Mouse (Mus musculus): ENCODE data around the gene Pgbd5. TPM values are rescaled to one million over a fixed set of nuclear protein-coding genes. Genes with fewer than 3 reads are reported as not detected.

Pgbd5 gene
- polyA plus RNA-seq, 1 experiment: not detected

DNA sequence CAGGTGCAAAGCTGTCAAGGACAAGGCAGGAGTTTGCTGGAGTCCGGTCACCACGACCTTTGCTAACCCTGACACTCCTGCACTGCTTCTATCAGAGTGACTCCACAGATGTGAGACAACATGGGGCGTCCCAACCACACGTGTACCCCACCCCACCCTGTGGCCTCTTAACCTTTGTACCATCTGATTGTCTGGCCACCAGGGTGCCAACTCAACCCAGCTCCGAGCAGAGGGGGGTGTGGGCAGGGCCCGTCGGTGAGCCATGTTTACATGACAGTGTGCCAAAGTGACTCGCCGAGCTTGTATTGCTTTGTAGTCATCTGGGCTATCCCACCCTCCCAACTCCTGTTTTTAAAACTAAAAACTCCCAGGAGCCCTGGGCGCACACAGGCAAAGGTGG, 94.4 kb downstream of the Pgbd5 start:
- Histone ChIP-seq H3K4me3 (replicated peaks; ENCODE audit: control insufficient read depth, low read depth, low read length) (no peak overlapping the region), H3K27ac (ENCODE audit: control insufficient read depth, insufficient read depth, low read depth, low read length, poor library complexity) (no peak overlapping the region), H3K4me1 (ENCODE audit: control insufficient read depth, insufficient read depth, low read length) (no peaks in the 10 kb centered on the region)
- 79% methylated on average over 10 of the region's 10 CpGs for WGBS
- no peak for TF ChIP-seq CTCF (IDR thresholded peaks at IDR 0.05; ENCODE audit: control insufficient read depth, insufficient read depth, low read length)
- no peak for TF ChIP-seq POLR2A (IDR thresholded peaks at IDR 0.05; ENCODE audit: borderline replicate concordance, control insufficient read depth, low read depth, low read length)

DNA sequence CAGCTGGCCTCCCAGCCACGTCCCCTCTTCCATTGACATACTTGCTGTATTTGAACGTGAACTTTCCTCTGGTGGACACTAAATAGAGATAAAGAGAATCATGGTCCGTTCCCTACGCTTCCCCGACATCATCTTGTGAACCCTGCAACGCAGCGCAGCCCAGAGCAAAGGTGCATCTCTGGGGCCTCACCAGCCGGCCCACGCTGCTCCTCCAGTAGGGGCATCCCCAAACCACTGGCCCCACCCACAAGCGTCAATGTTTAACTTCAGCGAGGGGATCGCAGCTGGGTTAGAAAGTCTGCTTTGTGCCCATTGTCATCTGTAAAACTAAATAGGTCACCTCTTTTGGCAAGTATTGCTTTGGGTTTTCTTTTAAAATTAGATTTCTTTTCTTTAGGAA, 95.5 kb downstream of the Pgbd5 start:
- Histone ChIP-seq H3K27ac (ENCODE audit: control insufficient read depth, insufficient read depth, low read depth, low read length, poor library complexity) (no peak overlapping the region), H3K4me1 (ENCODE audit: control insufficient read depth, insufficient read depth, low read length) (no peaks in the 10 kb centered on the region), H3K4me3 (replicated peaks; ENCODE audit: control insufficient read depth, low read depth, low read length) (no peak overlapping the region)
- 82% methylated on average over 12 of the region's 12 CpGs for WGBS
- TF ChIP-seq POLR2A (IDR thresholded peaks at IDR 0.05; ENCODE audit: borderline replicate concordance, control insufficient read depth, low read depth, low read length) (no peak), CTCF (IDR thresholded peaks at IDR 0.05; ENCODE audit: control insufficient read depth, insufficient read depth, low read length) (no peak)

DNA sequence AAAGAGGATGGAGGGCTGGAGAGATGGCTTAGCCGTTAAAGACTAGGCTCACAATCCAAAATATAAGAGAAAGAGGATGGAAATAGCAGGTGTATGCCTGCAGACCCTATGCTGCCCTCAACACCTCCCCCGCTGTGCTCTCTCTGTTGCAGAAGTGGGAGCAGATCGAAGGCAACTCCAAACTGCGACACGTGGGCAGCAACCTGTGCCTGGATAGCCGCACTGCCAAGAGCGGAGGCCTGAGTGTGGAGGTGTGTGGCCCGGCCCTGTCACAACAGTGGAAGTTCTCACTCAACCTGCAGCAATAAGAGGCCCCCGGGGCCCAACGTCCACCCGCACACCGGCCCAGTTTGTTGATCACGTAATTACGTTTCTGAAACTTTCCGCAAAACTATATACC, 96.3 kb downstream of the Pgbd5 start:
- Histone ChIP-seq H3K27ac (ENCODE audit: control insufficient read depth, insufficient read depth, low read depth, low read length, poor library complexity) (no peak overlapping the region), H3K4me3 (replicated peaks; ENCODE audit: control insufficient read depth, low read depth, low read length) (no peak overlapping the region), H3K4me1 (ENCODE audit: control insufficient read depth, insufficient read depth, low read length) (no peaks in the 10 kb centered on the region)
- no peak for TF ChIP-seq POLR2A (IDR thresholded peaks at IDR 0.05; ENCODE audit: borderline replicate concordance, control insufficient read depth, low read depth, low read length)
- no peak for TF ChIP-seq CTCF (IDR thresholded peaks at IDR 0.05; ENCODE audit: control insufficient read depth, insufficient read depth, low read length)
- 87% methylated on average over 15 of the region's 15 CpGs for WGBS

DNA sequence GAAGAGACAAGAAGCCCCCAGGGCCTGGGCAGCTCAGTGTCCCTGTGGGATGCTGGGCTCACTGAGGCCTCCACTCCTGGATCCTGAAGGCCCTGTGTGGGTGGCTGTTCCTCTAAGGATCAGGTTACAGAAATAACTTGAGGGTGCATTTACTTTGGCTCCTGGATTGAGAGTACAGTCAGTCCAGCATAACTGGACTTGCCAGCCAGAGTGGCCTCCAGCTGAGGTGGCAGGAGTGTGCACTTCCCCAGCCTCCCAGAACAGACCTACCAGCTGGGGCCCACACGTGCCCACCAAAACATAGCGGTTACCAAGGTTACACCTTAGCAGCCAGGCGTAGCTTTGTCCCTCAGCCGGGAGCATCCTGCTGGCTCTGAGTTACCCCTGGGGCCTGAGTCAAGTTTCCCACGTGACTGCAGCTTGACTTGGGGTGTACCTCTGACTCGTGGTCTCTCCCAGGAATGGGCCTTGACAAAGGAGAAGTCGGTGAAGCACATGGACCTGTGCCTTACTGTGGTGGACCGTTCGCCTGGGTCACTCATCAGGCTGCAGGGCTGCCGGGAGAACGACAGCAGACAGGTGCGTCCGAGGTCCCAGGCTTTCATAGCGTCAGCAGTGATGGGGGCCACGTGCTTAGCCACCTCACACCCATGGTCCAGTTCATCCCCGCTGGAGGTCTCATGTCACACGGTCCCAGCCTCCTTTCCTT, 98.9 kb downstream of the Pgbd5 start:
- Histone ChIP-seq H3K27ac (ENCODE audit: control insufficient read depth, insufficient read depth, low read depth, low read length, poor library complexity) (no peak overlapping the region), H3K4me3 (replicated peaks; ENCODE audit: control insufficient read depth, low read depth, low read length) (no peak overlapping the region), H3K4me1 (ENCODE audit: control insufficient read depth, insufficient read depth, low read length) (no peaks in the 10 kb centered on the region)
- TF ChIP-seq CTCF (IDR thresholded peaks at IDR 0.05; ENCODE audit: control insufficient read depth, insufficient read depth, low read length) (no peak), POLR2A (IDR thresholded peaks at IDR 0.05; ENCODE audit: borderline replicate concordance, control insufficient read depth, low read depth, low read length) (no peak)
- WGBS: 79% methylated on average over 17 of the region's 17 CpGs

DNA sequence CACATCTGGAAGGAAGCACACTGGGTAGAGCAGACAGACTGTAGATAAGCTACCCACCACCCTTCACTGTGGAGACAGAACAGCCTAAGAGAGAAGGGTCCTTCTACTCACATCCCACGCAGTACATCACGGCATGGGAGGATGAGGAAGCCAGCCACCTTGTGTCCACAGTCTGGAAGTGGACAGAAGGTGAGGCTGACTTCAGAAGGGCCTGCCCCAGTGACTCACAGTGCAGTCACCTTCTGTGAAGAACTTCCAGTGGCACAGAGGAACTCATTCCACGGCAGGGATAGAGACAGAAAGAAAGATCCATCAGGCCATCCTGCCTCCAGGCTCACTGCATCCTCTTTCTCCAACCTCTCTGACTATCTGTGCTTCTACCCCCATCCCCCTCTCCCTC, 99.7 kb downstream of the Pgbd5 start:
- Histone ChIP-seq H3K27ac (ENCODE audit: control insufficient read depth, insufficient read depth, low read depth, low read length, poor library complexity) (no peak overlapping the region), H3K4me3 (replicated peaks; ENCODE audit: control insufficient read depth, low read depth, low read length) (no peak overlapping the region), H3K4me1 (ENCODE audit: control insufficient read depth, insufficient read depth, low read length) (no peaks in the 10 kb centered on the region)
- no peak for TF ChIP-seq POLR2A (IDR thresholded peaks at IDR 0.05; ENCODE audit: borderline replicate concordance, control insufficient read depth, low read depth, low read length)
- TF ChIP-seq CTCF (IDR thresholded peaks at IDR 0.05; ENCODE audit: control insufficient read depth, insufficient read depth, low read length): no peak
- 81% methylated on average over 3 of the region's 3 CpGs for WGBS

DNA sequence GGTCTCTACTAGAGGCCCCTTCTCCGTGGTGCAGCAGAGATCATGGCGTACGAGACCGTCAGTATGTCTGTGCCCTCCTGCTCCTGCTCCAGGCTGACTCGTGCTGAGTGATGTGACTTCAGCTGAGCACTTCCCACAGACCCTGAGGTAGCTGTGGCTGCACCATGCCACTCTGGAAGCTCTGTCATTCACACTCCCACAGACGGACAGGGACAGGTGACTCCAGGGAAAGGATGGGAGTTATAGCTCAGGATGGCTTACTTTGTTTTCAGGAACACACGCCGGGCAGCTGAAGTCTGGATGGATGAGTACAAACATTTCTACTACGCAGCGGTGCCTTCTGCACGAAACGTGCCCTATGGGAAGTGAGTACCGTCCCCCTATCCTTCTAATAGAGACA, 103.2 kb downstream of the Pgbd5 start:
- TF ChIP-seq POLR2A (IDR thresholded peaks at IDR 0.05; ENCODE audit: borderline replicate concordance, control insufficient read depth, low read depth, low read length): no peak
- Histone ChIP-seq H3K27ac (ENCODE audit: control insufficient read depth, insufficient read depth, low read depth, low read length, poor library complexity) (no peak overlapping the region), H3K4me3 (replicated peaks; ENCODE audit: control insufficient read depth, low read depth, low read length) (no peak overlapping the region), H3K4me1 (ENCODE audit: control insufficient read depth, insufficient read depth, low read length) (no peaks in the 10 kb centered on the region)
- 91% methylated on average over 13 of the region's 13 CpGs for WGBS

DNA sequence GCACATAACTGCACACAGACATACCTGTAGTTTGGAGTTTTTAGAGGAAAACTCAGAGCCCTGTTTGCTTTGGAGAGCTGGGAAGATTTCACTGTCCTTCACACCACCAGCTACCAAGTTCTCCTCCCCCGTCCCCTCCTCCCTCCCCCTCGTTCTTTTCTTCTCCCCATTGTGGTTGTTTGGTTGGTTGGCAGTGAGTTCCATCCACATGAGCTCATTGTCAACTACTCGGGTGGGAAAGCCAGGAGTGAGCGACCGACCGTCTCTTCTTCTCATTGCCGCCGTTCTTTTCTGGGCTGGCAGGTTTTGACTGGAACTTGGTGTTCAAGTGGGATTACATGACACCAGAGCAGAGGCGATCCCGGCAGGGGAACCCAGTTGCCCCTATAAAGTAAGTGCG, 107.8 kb downstream of the Pgbd5 start:
- TF ChIP-seq POLR2A (IDR thresholded peaks at IDR 0.05; ENCODE audit: borderline replicate concordance, control insufficient read depth, low read depth, low read length) (no peak), CTCF (IDR thresholded peaks at IDR 0.05; ENCODE audit: control insufficient read depth, insufficient read depth, low read length) (no peak)
- Histone ChIP-seq H3K4me3 (replicated peaks; ENCODE audit: control insufficient read depth, low read depth, low read length) (no peak overlapping the region), H3K4me1 (ENCODE audit: control insufficient read depth, insufficient read depth, low read length) (no peaks in the 10 kb centered on the region), H3K27ac (ENCODE audit: control insufficient read depth, insufficient read depth, low read depth, low read length, poor library complexity) (no peak overlapping the region)
- WGBS: 89% methylated on average over 11 of the region's 11 CpGs

DNA sequence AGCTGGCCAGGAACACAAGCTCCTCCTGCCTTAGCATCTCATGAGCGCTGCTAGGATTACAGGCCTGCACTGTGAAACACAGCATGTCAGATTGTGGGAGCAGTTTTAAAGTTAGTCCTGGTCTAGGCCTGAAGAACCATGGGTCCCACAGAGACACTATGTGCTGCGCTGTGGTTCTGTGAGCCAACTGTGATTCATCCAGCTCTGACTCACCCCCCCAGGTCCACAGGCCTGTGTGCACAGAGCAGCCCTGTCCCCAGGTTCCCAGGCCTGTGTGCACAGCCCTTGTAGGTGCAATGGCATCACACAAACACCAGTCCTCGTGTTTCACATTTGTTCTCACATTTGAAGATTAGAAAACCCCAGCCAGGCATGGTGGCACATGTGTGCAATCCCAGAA, 108.4 kb downstream of the Pgbd5 start:
- no peak overlapping the region for H3K27ac ChIP-seq (ENCODE audit: control insufficient read depth, insufficient read depth, low read depth, low read length, poor library complexity)
- H3K4me3 ChIP-seq (replicated peaks; ENCODE audit: control insufficient read depth, low read depth, low read length): no peak overlapping the region
- WGBS: 78% methylated on average over 3 of the region's 3 CpGs
- H3K4me1 ChIP-seq (ENCODE audit: control insufficient read depth, insufficient read depth, low read length): no peaks in the 10 kb centered on the region
- TF ChIP-seq POLR2A (IDR thresholded peaks at IDR 0.05; ENCODE audit: borderline replicate concordance, control insufficient read depth, low read depth, low read length) (no peak), CTCF (IDR thresholded peaks at IDR 0.05; ENCODE audit: control insufficient read depth, insufficient read depth, low read length) (no peak)

DNA sequence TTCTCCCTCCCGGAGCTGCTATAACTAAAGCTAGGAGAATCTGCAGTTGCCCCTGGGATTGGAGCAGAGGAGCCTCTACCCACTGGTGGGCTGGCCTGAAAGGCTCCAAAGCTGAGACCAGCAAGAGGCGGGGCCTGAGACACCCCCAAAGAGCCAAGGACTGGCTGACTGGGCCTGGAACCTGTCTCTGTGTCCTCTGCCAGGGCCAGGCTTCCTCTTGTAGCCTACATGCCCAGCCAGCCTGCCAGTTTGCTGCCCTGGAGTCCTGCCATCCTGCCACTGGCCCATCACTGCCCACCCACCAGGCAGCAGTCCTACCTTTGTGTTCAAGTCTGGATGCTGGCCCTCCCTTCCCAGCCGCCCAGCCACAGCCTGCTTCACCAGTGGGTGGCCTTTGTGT, 109.0 kb downstream of the Pgbd5 start:
- TF ChIP-seq POLR2A (IDR thresholded peaks at IDR 0.05; ENCODE audit: borderline replicate concordance, control insufficient read depth, low read depth, low read length): no peak
- no peak for TF ChIP-seq CTCF (IDR thresholded peaks at IDR 0.05; ENCODE audit: control insufficient read depth, insufficient read depth, low read length)
- H3K4me1 ChIP-seq (ENCODE audit: control insufficient read depth, insufficient read depth, low read length): no peaks in the 10 kb centered on the region
- WGBS: 74% methylated on average over 2 of the region's 3 CpGs
- no peak overlapping the region for H3K4me3 ChIP-seq (replicated peaks; ENCODE audit: control insufficient read depth, low read depth, low read length)
- no peak overlapping the region for H3K27ac ChIP-seq (ENCODE audit: control insufficient read depth, insufficient read depth, low read depth, low read length, poor library complexity)
